Mouse (Mus musculus) liver, postnatal 0 days (tissue): Measurements from ENCODE around the gene A930002H24Rik.

ENCODE experiments used
- CTCF ChIP-seq: sonication (generic); IDR thresholded peaks from 2 replicates; pipeline ENCODE4 v1.5.1; 2016; ENCODE audit warnings: antibody characterized with exemption, low read depth
- EP300 ChIP-seq: IDR thresholded peaks from 2 replicates; pipeline ENCODE4 v1.6.1; 2016; ENCODE audit warnings: antibody characterized with exemption, low read depth, mild to moderate bottlenecking

GRCm38 (mm10) chr17:63844936-63845335, 18.7 kb downstream of the A930002H24Rik start:
- no peak for TF ChIP-seq CTCF
- no peak for TF ChIP-seq EP300
